Mouse (Mus musculus): ENCODE results near the gene Cutal. TPM values are rescaled to one million over a fixed set of nuclear protein-coding genes. Genes with fewer than 3 reads are reported as not detected.

Cutal gene
- 71.4 TPM for polyA plus RNA-seq (2014; fragmentation: Illumina TruSeq; extraction: RNeasy Lipid Tissue Mini Kit (QIAGEN cat#74804); ENCODE audit: low read depth, low replicate concordance)

GRCm38 (mm10) chr2:34874271-34874670, at the start of gene Cutal:
TSS of gene Cutal (plus strand) at chr2:34874396.

DNA sequence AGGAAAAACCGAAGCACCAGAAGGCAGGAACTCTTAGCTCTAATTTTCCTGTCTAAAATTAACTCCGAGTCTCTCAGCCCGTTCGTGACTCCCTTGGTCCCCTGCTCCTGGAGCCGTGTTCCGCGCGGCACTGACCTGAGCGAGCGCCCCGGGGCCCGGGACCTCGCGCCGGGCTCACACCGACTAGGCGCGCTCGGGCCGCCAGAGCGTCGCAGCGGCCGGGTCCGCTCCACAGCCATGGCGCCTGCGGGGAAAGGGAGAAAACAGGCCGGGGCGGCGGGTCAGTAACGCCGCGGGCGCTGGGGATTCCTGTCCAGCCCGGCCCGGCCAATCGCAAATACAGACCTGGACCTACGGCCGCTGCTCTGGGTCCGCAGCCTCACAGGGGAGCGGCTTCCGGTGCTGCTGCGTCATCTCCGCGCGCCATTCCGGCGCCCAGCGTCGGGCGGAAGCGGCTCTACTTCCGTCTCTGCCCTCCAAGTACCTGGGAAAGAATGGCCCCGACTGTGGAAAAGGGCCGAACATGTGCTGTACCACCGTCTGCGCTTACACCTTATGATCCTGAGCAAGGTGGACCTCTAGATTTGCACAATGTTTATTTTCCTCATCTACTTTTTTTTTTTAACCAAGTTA, 48.3 kb upstream of the Cutal start, which contains the start of gene Fbxw2:
TSS of gene Fbxw2 (minus strand) at position 485 of the 633 bp plus-strand sequence.

DNA sequence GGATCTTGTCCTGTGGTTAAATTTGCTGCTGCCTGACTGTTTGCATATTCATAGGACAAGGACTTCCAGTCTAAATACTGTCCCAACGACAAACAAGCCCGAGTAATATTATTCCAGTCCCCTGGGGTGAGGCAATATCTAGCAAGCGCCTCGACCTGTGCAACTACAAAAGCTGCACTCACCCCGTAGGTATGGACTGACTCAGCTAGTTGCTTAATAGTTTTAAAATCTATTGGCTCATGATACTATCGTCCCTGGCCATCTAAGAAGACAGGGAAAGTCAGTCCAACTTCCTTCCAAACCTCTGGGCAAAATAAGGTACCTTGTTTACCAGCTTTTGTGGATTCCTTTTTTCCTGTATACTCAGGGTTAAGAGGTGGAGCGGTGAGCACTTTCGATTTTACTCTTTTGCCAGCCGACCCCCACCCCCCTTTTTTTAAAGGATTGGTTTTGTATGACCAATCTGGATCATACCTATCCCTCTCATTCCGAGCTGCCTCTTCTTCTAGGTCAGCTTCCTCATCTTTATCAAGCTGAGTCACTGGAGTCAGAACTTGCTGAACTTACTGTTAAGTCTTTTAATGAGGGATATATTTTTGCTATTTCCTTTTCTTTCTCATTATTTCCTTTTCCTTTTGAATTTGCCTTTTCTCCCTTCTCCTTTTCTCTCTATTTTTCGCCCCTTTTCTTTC, 41.3 kb upstream of the Cutal start, which contains the start of gene Gm34653:
TSS of gene Gm34653 (plus strand) at position 242 of the 692 bp plus-strand sequence.

GRCm38 (mm10) chr2:34874816-34875345, 685 bp downstream of the Cutal start, which contains the start of gene Psmd5:
TSS of gene Psmd5 (minus strand) at chr2:34874968.

GRCm38 (mm10) chr2:34913218-34914068, 39.2 kb downstream of the Cutal start, which contains the start of gene Phf19:
TSS of gene Phf19 (minus strand) at chr2:34914026.

Other genes with a start within 250 kb of the Cutal start
- 40.8 TPM for gene Gapvd1, start 119.2 kb upstream of the Cutal start, polyA plus RNA-seq (2014; fragmentation: Illumina TruSeq; extraction: RNeasy Lipid Tissue Mini Kit (QIAGEN cat#74804); ENCODE audit: low read depth, low replicate concordance)
- gene Hspa5, start 102.4 kb upstream of the Cutal start, polyA plus RNA-seq (2014; fragmentation: Illumina TruSeq; extraction: RNeasy Lipid Tissue Mini Kit (QIAGEN cat#74804); ENCODE audit: low read depth, low replicate concordance) = 1,091 TPM
- gene Rabepk, start 74.5 kb upstream of the Cutal start, polyA plus RNA-seq (2014; fragmentation: Illumina TruSeq; extraction: RNeasy Lipid Tissue Mini Kit (QIAGEN cat#74804); ENCODE audit: low read depth, low replicate concordance) = 8.0 TPM
- gene Fbxw2, start 48.1 kb upstream of the Cutal start, polyA plus RNA-seq (2014; fragmentation: Illumina TruSeq; extraction: RNeasy Lipid Tissue Mini Kit (QIAGEN cat#74804); ENCODE audit: low read depth, low replicate concordance) = 75.5 TPM
- gene Gm34653, start 41.4 kb upstream of the Cutal start, polyA plus RNA-seq (2014; fragmentation: Illumina TruSeq; extraction: RNeasy Lipid Tissue Mini Kit (QIAGEN cat#74804); ENCODE audit: low read depth, low replicate concordance) = not detected
- 63.2 TPM for gene Psmd5, start 572 bp downstream of the Cutal start, polyA plus RNA-seq (2014; fragmentation: Illumina TruSeq; extraction: RNeasy Lipid Tissue Mini Kit (QIAGEN cat#74804); ENCODE audit: low read depth, low replicate concordance)
- gene Phf19, start 39.6 kb downstream of the Cutal start, polyA plus RNA-seq (2014; fragmentation: Illumina TruSeq; extraction: RNeasy Lipid Tissue Mini Kit (QIAGEN cat#74804); ENCODE audit: low read depth, low replicate concordance) = not detected
- gene Traf1, start 87.4 kb downstream of the Cutal start, polyA plus RNA-seq (2014; fragmentation: Illumina TruSeq; extraction: RNeasy Lipid Tissue Mini Kit (QIAGEN cat#74804); ENCODE audit: low read depth, low replicate concordance) = 2.5 TPM
- gene Hc, start 187.0 kb downstream of the Cutal start, polyA plus RNA-seq (2014; fragmentation: Illumina TruSeq; extraction: RNeasy Lipid Tissue Mini Kit (QIAGEN cat#74804); ENCODE audit: low read depth, low replicate concordance) = 0.28 TPM
- gene AI182371, start 227.1 kb downstream of the Cutal start, polyA plus RNA-seq (2014; fragmentation: Illumina TruSeq; extraction: RNeasy Lipid Tissue Mini Kit (QIAGEN cat#74804); ENCODE audit: low read depth, low replicate concordance) = 1.7 TPM
- 18.8 TPM for gene Cntrl, start 235.1 kb downstream of the Cutal start, polyA plus RNA-seq (2014; fragmentation: Illumina TruSeq; extraction: RNeasy Lipid Tissue Mini Kit (QIAGEN cat#74804); ENCODE audit: low read depth, low replicate concordance)